Mouse (Mus musculus) forebrain, embryonic 11.5 days (tissue): Measurements from ENCODE around the gene Elp4. TPM values are rescaled to one million over a fixed set of nuclear protein-coding genes. Genes with fewer than 3 reads are reported as not detected.

ENCODE experiments used
- ATAC-seq: fragments of 200-750 bp; cut with Nextera tagmentation; replicated peaks from 2 replicates; pipeline ENCODE4 v1.8.0; 2017; ENCODE audit warnings: moderate TSS enrichment; ENCODE audit not compliant: low FRiP score
- DNase-seq: peaks from one replicate; pipeline ENCODE4 v3.0.0-alpha.2; 2017; ENCODE audit warnings: low spot score
- H3K27ac ChIP-seq: fragments of 300-500 bp; sonication (generic); 2 replicates; pipeline ENCODE4 v1.5.1; 2014; ENCODE audit warnings: low read depth, low read length
- H3K27me3 ChIP-seq: fragments of 300-500 bp; sonication (generic); 2 replicates; pipeline ENCODE4 v1.6.1; 2014; ENCODE audit warnings: mild to moderate bottlenecking, low read length, mixed read lengths; ENCODE audit not compliant: control insufficient read depth, insufficient read depth
- H3K36me3 ChIP-seq: fragments of 300-500 bp; sonication (generic); 2 replicates; pipeline ENCODE4 v1.6.1; 2014; ENCODE audit warnings: mild to moderate bottlenecking, low read length, moderate library complexity, mixed read lengths; ENCODE audit not compliant: control insufficient read depth, insufficient read depth
- H3K4me1 ChIP-seq: fragments of 300-500 bp; sonication (generic); replicated peaks from 2 replicates; pipeline ENCODE4 v1.6.1; 2014; ENCODE audit warnings: low read length, mixed read lengths; ENCODE audit not compliant: control insufficient read depth, insufficient read depth
- H3K4me2 ChIP-seq: fragments of 300-500 bp; sonication (generic); 2 replicates; pipeline ENCODE4 v1.6.1; 2014; ENCODE audit warnings: low read depth, mild to moderate bottlenecking, low read length, moderate library complexity, mixed read lengths; ENCODE audit not compliant: severe bottlenecking
- H3K4me3 ChIP-seq: fragments of 300-500 bp; sonication (generic); 2 replicates; pipeline ENCODE4 v1.5.1; 2014; ENCODE audit warnings: low read depth, low read length
- H3K9ac ChIP-seq: fragments of 300-500 bp; sonication (generic); 2 replicates; pipeline ENCODE4 v1.6.1; 2014; ENCODE audit warnings: low read length
- H3K9me3 ChIP-seq: fragments of 300-500 bp; sonication (generic); 2 replicates; pipeline ENCODE4 v1.6.1; 2016; ENCODE audit warnings: low read length, mixed read lengths; ENCODE audit not compliant: control insufficient read depth
- WGBS: fragments of 180-500 bp; shearing (Covaris S2); extraction: QIAGEN DNeasy Blood & Tissue Kit; methylation state at CpG from one replicate; pipeline ENCODE4 v1.1.7; 2014; 5-methylcytosine and 5-hydroxymethylcytosine counted together
- polyA plus RNA-seq: library from polyadenylated mRNA; unstranded; fragments of >200 nt; fragmentation: Nextera tagmentation; extraction: Ambion mirVana; gene quantifications from 2 replicates; pipeline ENCODE4 v1.2.1, GENCODE M21; 2014

Elp4 gene
- polyA plus RNA-seq, 1 experiment from 2014 or later: 69.4 TPM

DNA sequence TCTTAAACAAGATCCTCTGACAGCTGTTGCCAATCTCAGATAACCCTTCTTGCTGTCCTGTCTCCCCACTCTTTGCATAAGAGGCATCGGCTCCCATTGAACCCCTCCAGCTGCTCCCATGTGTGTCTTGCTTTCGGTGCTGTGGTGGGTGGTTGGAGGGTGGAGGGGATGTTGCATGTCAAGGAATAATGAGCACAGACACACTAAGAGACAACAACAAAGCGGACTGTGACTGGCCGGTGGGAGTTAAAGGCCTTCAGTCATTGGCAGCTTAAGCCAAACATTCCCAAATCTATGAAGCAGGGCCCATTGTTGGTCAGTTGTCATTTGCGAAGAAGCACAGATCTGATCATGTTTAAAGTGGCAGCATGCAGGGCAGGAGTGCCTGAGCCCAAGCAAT is 206.6 kb downstream of the Elp4 start:
- Histone ChIP-seq H3K4me3 (no peak overlapping the region), H3K4me1 (peaks cover 3% of the 10 kb centered on the region; the same call in 1 of the 2 replicates), H3K27ac (no peak overlapping the region), H3K4me2 (no peak overlapping the region), H3K9me3 (no peaks in the 10 kb centered on the region), H3K36me3 (peaks cover 10% of the 10 kb centered on the region; the same call in 1 of the 2 replicates), H3K9ac (no peak overlapping the region), H3K27me3 (no peaks in the 10 kb centered on the region)
- WGBS: 48% methylated on average over 5 of the region's 5 CpGs
- DNase-seq (no peak), ATAC-seq (no peak)

DNA sequence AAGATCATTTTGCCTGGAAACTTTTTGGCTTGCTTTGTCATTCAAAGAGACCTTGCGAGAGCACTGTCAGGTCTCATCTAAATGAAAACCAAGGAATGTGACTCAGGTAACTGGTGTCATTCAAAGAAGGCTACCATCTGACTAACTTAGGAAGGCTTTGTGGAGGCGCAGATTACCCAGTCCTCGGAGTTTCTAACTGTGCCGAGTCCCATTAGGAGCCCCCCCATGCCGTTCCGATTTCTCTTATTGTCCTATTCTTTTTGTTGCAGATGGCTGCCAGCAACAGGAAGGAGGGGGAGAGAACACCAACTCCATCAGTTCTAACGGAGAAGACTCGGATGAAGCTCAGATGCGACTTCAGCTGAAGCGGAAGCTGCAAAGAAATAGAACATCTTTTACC is 213.1 kb downstream of the Elp4 start:
- Histone ChIP-seq H3K4me3 (no peak overlapping the region), H3K36me3 (peaks cover 7% of the 10 kb centered on the region; the same call in 1 of the 2 replicates), H3K4me1 (peaks cover 32% of the 10 kb centered on the region), H3K9ac (no peak overlapping the region), H3K9me3 (no peaks in the 10 kb centered on the region), H3K27ac (no peak overlapping the region), H3K27me3 (peaks cover 4% of the 10 kb centered on the region; the same call in 1 of the 2 replicates), H3K4me2 (no peak overlapping the region)
- ATAC-seq (no peak), DNase-seq (peak; percentile 50)
- 14% methylated on average over 10 of the region's 10 CpGs for WGBS

DNA sequence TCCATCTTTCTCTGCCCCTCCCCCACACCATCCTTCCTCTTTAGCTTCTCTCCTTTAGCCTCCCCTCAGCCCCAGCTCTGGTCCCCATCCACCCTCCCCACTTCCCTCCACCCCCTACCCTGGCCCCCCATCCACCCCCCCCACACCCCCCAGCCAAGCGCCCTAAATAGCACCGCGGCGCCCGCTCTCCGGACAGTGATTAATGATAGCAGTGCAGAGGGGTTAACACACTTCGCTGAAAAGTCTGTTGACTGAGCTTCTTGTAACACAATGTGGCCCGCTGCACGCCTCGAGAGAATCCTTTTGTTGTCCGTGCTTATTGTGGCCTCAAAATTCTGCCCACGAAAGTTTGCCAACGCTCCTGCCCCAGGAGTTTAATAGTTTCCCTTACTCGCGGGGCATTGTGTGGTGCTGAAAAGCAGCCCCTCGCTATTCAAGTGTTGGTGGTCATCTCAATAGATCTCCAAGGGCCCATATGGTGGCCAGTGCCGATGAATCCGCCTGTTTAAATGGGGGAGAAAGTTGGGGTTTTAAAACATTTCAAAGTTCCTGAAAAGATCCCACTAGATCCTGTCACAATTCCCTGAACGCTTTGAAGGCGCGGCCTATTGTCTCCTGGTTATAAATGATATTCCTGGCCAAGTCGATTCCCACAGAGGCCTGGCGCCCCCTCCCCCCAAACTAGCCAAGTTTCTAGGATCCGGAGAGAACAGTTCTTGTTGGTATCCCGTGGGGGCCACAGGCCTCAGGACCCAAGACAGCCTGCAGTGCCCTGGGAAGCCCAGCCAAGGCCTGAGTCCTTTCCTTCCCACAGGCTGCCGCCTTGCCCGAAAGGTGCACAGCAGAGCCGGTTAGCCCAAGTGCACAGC is 214.4 kb downstream of the Elp4 start:
- ATAC-seq (peak; percentile 54), DNase-seq (peak; percentile 74)
- Histone ChIP-seq H3K4me1 (peaks cover 37% of the 10 kb centered on the region), H3K9me3 (no peaks in the 10 kb centered on the region), H3K9ac (peak overlapping the region; percentile 49), H3K27ac (peak overlapping the region; percentile 82), H3K36me3 (peaks cover 3% of the 10 kb centered on the region; the same call in 1 of the 2 replicates), H3K27me3 (peaks cover 11% of the 10 kb centered on the region), H3K4me2 (peak overlapping the region; percentile 48), H3K4me3 (peak overlapping the region; percentile 16; the same call in 1 of the 2 replicates)
- WGBS: 1% methylated on average over 28 of the region's 28 CpGs

GRCm38 (mm10) chr2:105689304-105689770 is 215.0 kb downstream of the Elp4 start:
- Histone ChIP-seq H3K27me3 (peaks cover 15% of the 10 kb centered on the region), H3K4me1 (peaks cover 37% of the 10 kb centered on the region), H3K9ac (peak overlapping the region; percentile 49), H3K36me3 (peaks cover 4% of the 10 kb centered on the region), H3K27ac (peak overlapping the region; percentile 82), H3K9me3 (no peaks in the 10 kb centered on the region), H3K4me3 (peak overlapping the region; percentile 16), H3K4me2 (peak overlapping the region; percentile 48)
- DNase-seq (peak; percentile 81), ATAC-seq (peak; percentile 30)
- WGBS: under 1% methylated on average over 15 of the region's 15 CpGs

- Histone ChIP-seq H3K4me2 (peak overlapping the region; percentile 48), H3K27me3 (peaks cover 15% of the 10 kb centered on the region), H3K4me3 (peak overlapping the region; percentile 16), H3K4me1 (peaks cover 37% of the 10 kb centered on the region), H3K9me3 (no peaks in the 10 kb centered on the region), H3K36me3 (peaks cover 4% of the 10 kb centered on the region), H3K27ac (peak overlapping the region; percentile 82), H3K9ac (peak overlapping the region; percentile 49)
- WGBS: 2% methylated on average over 25 of the region's 25 CpGs
- peak; percentile 66 for DNase-seq
- ATAC-seq: no peak
Observed at GRCm38 (mm10) chr2:105688436-105689303, 215.7 kb downstream of the Elp4 start.

- peak; percentile 62 for DNase-seq
- peaks cover 15% of the 10 kb centered on the region for H3K27me3 ChIP-seq
- H3K27ac ChIP-seq: peak overlapping the region; percentile 82
- peaks cover 39% of the 10 kb centered on the region for H3K4me1 ChIP-seq
- WGBS: under 1% methylated on average over 17 of the region's 17 CpGs
- H3K36me3 ChIP-seq: peaks cover 4% of the 10 kb centered on the region
- H3K9ac ChIP-seq: peak overlapping the region; percentile 49
- peak overlapping the region; percentile 16; the same call in 1 of the 2 replicates for H3K4me3 ChIP-seq
- peak overlapping the region; percentile 48 for H3K4me2 ChIP-seq
- H3K9me3 ChIP-seq: no peaks in the 10 kb centered on the region
- ATAC-seq: 0 out of 2 replicates have a peak, but pooled peaks have one; percentile 1
Observed at GRCm38 (mm10) chr2:105688011-105688410, 216.4 kb downstream of the Elp4 start.

GRCm38 (mm10) chr2:105687317-105687991 is 216.9 kb downstream of the Elp4 start:
- Histone ChIP-seq H3K4me1 (peaks cover 42% of the 10 kb centered on the region), H3K9ac (peak overlapping the region; percentile 49), H3K4me2 (peak overlapping the region; percentile 48), H3K4me3 (0 out of 2 replicates have a peak overlapping the region, but pooled peaks have one; percentile 16), H3K27me3 (peaks cover 15% of the 10 kb centered on the region), H3K36me3 (peaks cover 4% of the 10 kb centered on the region), H3K9me3 (no peaks in the 10 kb centered on the region), H3K27ac (peak overlapping the region; percentile 82)
- peak; percentile 75 for DNase-seq
- WGBS: 6% methylated on average over 13 of the region's 13 CpGs
- peak; percentile 17 for ATAC-seq
